Mouse (Mus musculus): Measurements from ENCODE around the gene Pycr1. TPM values are rescaled to one million over a fixed set of nuclear protein-coding genes. Genes with fewer than 3 reads are reported as not detected.

Pycr1 gene
- total and polyA plus RNA-seq, 3 experiments, result 21.0 to 75.3 (median 32.3) TPM

GRCm38 (mm10) chr11:120623961-120624679 is 19.4 kb downstream of the Pycr1 start:
- peak overlapping the region; percentile 86 for H3K4me2 ChIP-seq (ENCODE audit: insufficient read depth, low read depth, poor library complexity, severe bottlenecking)
- H3K27me3 ChIP-seq (replicated peaks), result no peaks in the 10 kb centered on the region
- peaks cover 26% of the 10 kb centered on the region for H3K79me2 ChIP-seq (replicated peaks; ENCODE audit: control insufficient read depth, extremely low read depth, insufficient read depth, poor library complexity, severe bottlenecking)
- H3K9ac ChIP-seq (ENCODE audit: insufficient read depth, low read depth), result peak overlapping the region; percentile 93
- peaks cover 27 to 52% of the 10 kb centered on the region in 2 experiments for H3K4me1 ChIP-seq (ENCODE audit: control insufficient read depth in 1 of 2, insufficient read depth in 2 of 2)
- H3K36me3 ChIP-seq (replicated peaks in 1 of 2; ENCODE audit: control insufficient read depth in 1 of 2, insufficient read depth in 1 of 2, low read length in 1 of 2), result peaks cover 55 to 77% of the 10 kb centered on the region in 2 experiments
- H3K9me3 ChIP-seq (replicated peaks; ENCODE audit: low read length), result no peaks in the 10 kb centered on the region
- H3K27ac ChIP-seq (ENCODE audit: insufficient read depth, low read depth), result peak overlapping the region; percentile 83
- in situ Hi-C loops (cut with MboI; ENCODE audit: low pct_ligation_motif_present, low pct_unique_long_range_greater_than_20kb, low sequenced_read_pairs) (loop anchor here (10.0 kb wide), 1 partner anchor 61 kb away; no protein-coding TSS in a partner anchor), dilution Hi-C loops (cut with MboI; ENCODE audit: extremely low pct_ligation_motif_present, extremely low pct_unique_long_range_greater_than_20kb, low sequenced_read_pairs) (no loop called here)
- DNase-seq (ENCODE audit: extremely low read depth), result peak; percentile 74
- TF ChIP-seq MAZ (IDR thresholded peaks at IDR 0.05; ENCODE audit: low read depth, low read length) (0 out of 2 replicates have a peak, but pooled peaks have one; percentile 11), SMC3 (IDR thresholded peaks at IDR 0.05; ENCODE audit: low read depth, low read length) (peak; percentile 93), TCF12 (IDR thresholded peaks at IDR 0.05; ENCODE audit: low read depth, low read length) (peak; percentile 44; the same call in 1 of the 2 replicates), ZC3H11A (IDR thresholded peaks at IDR 0.05; ENCODE audit: low read depth, low read length) (peak; percentile 77), BHLHE40 (IDR thresholded peaks at IDR 0.05; ENCODE audit: low read depth, low read length) (no peak), MXI1 (IDR thresholded peaks at IDR 0.05; ENCODE audit: low read depth, low read length) (peak; percentile 82), UBTF (IDR thresholded peaks at IDR 0.05; ENCODE audit: low read depth, low read length) (peak; percentile 87; the same call in 1 of the 2 replicates), NRF1 (IDR thresholded peaks at IDR 0.05; ENCODE audit: low read depth, low read length) (peak; percentile 50; the same call in 1 of the 2 replicates), MYC (IDR thresholded peaks at IDR 0.05; ENCODE audit: low read depth, low read length) (peak; percentile 68; the same call in 1 of the 2 replicates), CTCF (conservative IDR thresholded peaks at IDR 0.05 in 1 of 2, IDR thresholded peaks at IDR 0.05 in 1 of 2; ENCODE audit: low read depth in 2 of 2, low read length in 2 of 2) (peak; percentile 40 to 96; a peak in 3 of 4 replicates), CHD1 (IDR thresholded peaks at IDR 0.05; ENCODE audit: low read depth, low read length) (peak; percentile 80; the same call in 1 of the 2 replicates), SIN3A (IDR thresholded peaks at IDR 0.05; ENCODE audit: low read length) (0 out of 2 replicates have a peak, but pooled peaks have one; percentile 45), RAD21 (IDR thresholded peaks at IDR 0.05; ENCODE audit: low read depth, low read length) (peak; percentile 88), GABPA (IDR thresholded peaks at IDR 0.05; ENCODE audit: insufficient replicate concordance, low read depth, low read length) (no peak), PAX5 (IDR thresholded peaks at IDR 0.05; ENCODE audit: low read length) (no peak), HCFC1 (IDR thresholded peaks at IDR 0.05; ENCODE audit: low read depth, low read length) (no peak)
- H3K4me3 ChIP-seq (replicated peaks in 1 of 3; ENCODE audit: low read depth in 2 of 3, low read length in 2 of 3, poor library complexity in 1 of 3), result peak overlapping the region; percentile 82 to 100 (median 100)

GRCm38 (mm10) chr11:120622805-120623204 is 20.8 kb downstream of the Pycr1 start:
- dilution Hi-C loops (cut with MboI; ENCODE audit: extremely low pct_ligation_motif_present, extremely low pct_unique_long_range_greater_than_20kb, low sequenced_read_pairs), result no loop called here
- Histone ChIP-seq H3K36me3 (replicated peaks in 1 of 2; ENCODE audit: control insufficient read depth in 1 of 2, insufficient read depth in 1 of 2, low read length in 1 of 2) (peaks cover 60 to 83% of the 10 kb centered on the region in 2 experiments), H3K27me3 (replicated peaks) (no peaks in the 10 kb centered on the region)

More at GRCm38 (mm10) chr11:120622805-120623204, 20.8 kb downstream of the Pycr1 start:
- Histone ChIP-seq H3K4me3 (replicated peaks in 1 of 3; ENCODE audit: low read depth in 2 of 3, low read length in 2 of 3, poor library complexity in 1 of 3) (no peak overlapping the region), H3K9me3 (replicated peaks; ENCODE audit: low read length) (no peaks in the 10 kb centered on the region), H3K79me2 (replicated peaks; ENCODE audit: control insufficient read depth, extremely low read depth, insufficient read depth, poor library complexity, severe bottlenecking) (peaks cover 19% of the 10 kb centered on the region), H3K4me2 (ENCODE audit: insufficient read depth, low read depth, poor library complexity, severe bottlenecking) (no peak overlapping the region), H3K27ac (ENCODE audit: insufficient read depth, low read depth) (no peak overlapping the region), H3K9ac (ENCODE audit: insufficient read depth, low read depth) (no peak overlapping the region), H3K4me1 (ENCODE audit: control insufficient read depth in 1 of 2, insufficient read depth in 2 of 2) (peaks cover 20 to 51% of the 10 kb centered on the region in 2 experiments)
- DNase-seq (ENCODE audit: extremely low read depth), result no peak
- in situ Hi-C loops (cut with MboI; ENCODE audit: low pct_ligation_motif_present, low pct_unique_long_range_greater_than_20kb, low sequenced_read_pairs), result loop anchor here (10.0 kb wide), 1 partner anchor 62 kb away; no protein-coding TSS in a partner anchor
- TF ChIP-seq MAZ (IDR thresholded peaks at IDR 0.05; ENCODE audit: low read depth, low read length), result no peak
- no peak for TF ChIP-seq NELFE (IDR thresholded peaks at IDR 0.05; ENCODE audit: low read depth, low read length)
- no peak for TF ChIP-seq IRF4 (IDR thresholded peaks at IDR 0.05; ENCODE audit: low read depth, low read length)
- no peak for TF ChIP-seq SIN3A (IDR thresholded peaks at IDR 0.05; ENCODE audit: low read length)
- no peak for TF ChIP-seq JUND (conservative IDR thresholded peaks at IDR 0.05; ENCODE audit: low read depth, low read length)
- no peak for TF ChIP-seq CHD2 (IDR thresholded peaks at IDR 0.05; ENCODE audit: low read length)
- no peak for TF ChIP-seq ELF1 (IDR thresholded peaks at IDR 0.05; ENCODE audit: low read depth, low read length)
- TF ChIP-seq MYC (IDR thresholded peaks at IDR 0.05; ENCODE audit: low read depth, low read length), result no peak
- no peak for TF ChIP-seq CTCF (conservative IDR thresholded peaks at IDR 0.05 in 1 of 2, IDR thresholded peaks at IDR 0.05 in 1 of 2; ENCODE audit: low read depth in 2 of 2, low read length in 2 of 2)
- no peak for TF ChIP-seq GABPA (IDR thresholded peaks at IDR 0.05; ENCODE audit: insufficient replicate concordance, low read depth, low read length)
